Mouse (Mus musculus) mesoderm, embryonic 11.5 days (tissue): ENCODE measurements around the gene Med16.

Experiments used
- DNase-seq: peaks from one replicate; pipeline ENCODE4 v3.0.0-alpha.2; 2012; ENCODE audit warnings: low read depth, low spot score

Gene Med16

GRCm38 (mm10) chr10:79860079-79860911, 48.4 kb downstream of the Med16 start:
- no peak for DNase-seq

DNA sequence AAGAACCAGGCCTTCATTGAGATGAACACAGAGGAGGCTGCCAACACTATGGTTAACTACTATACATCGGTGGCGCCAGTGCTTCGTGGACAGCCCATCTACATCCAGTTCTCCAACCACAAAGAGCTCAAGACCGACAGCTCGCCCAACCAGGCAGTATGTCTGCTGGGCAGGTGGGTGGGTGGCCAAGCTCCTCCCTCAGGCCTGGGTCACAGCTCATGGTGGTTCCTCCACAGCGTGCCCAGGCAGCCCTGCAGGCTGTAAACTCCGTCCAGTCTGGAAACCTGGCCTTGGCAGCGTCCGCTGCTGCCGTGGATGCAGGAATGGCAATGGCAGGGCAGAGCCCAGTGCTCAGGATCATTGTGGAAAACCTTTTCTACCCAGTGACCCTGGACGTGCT, 49.6 kb downstream of the Med16 start:
- DNase-seq: no peak

- no peak for DNase-seq
Observed at GRCm38 (mm10) chr10:79858416-79859074, 50.2 kb downstream of the Med16 start.

- DNase-seq: no peak
Observed at GRCm38 (mm10) chr10:79857894-79858293, 50.8 kb downstream of the Med16 start.

DNA sequence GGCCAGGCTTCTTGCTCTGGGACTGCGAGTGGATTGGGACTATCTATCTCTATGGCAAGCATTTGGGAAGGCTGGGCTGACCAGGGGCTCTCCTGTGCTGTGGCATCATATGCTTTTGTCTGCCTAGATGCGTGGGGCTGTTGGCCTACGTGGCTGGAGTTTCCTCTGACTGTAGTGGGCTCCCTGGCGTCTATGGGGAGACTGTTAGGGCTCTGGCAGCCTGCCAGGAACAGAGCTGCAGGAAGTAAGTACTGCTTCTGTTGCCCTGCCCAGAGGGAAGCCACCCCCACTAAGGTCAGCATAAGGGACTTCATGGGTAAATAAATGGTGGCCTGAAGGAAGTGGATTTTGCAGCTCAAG, 51.3 kb downstream of the Med16 start:
- no peak for DNase-seq

- DNase-seq: no peak
Observed at GRCm38 (mm10) chr10:79856704-79857451, 51.8 kb downstream of the Med16 start.

DNA sequence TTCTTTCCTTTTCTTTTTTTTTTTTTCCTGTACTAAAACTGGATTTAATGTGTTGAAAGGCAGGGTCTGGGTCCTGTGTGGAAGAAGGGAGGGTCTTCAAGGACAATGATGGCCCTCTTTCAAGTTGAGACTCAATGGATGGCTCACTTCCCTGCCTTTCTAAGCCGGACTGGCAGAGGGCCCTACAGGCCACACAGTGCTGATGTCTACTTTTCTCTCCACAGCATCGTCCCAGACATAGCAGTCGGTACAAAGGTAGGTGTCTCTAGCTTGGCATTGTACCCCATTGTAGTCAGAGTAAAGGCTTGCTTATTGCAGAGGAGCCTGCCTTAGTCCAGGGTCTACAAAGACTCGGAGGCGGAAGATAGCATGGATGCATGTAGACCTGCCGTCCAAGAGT, 52.4 kb downstream of the Med16 start:
- no peak for DNase-seq

GRCm38 (mm10) chr10:79855558-79856184, 53.1 kb downstream of the Med16 start:
- DNase-seq: no peak

- DNase-seq: peak; percentile 84
Observed at GRCm38 (mm10) chr10:79854801-79855541, 53.8 kb downstream of the Med16 start.

DNA sequence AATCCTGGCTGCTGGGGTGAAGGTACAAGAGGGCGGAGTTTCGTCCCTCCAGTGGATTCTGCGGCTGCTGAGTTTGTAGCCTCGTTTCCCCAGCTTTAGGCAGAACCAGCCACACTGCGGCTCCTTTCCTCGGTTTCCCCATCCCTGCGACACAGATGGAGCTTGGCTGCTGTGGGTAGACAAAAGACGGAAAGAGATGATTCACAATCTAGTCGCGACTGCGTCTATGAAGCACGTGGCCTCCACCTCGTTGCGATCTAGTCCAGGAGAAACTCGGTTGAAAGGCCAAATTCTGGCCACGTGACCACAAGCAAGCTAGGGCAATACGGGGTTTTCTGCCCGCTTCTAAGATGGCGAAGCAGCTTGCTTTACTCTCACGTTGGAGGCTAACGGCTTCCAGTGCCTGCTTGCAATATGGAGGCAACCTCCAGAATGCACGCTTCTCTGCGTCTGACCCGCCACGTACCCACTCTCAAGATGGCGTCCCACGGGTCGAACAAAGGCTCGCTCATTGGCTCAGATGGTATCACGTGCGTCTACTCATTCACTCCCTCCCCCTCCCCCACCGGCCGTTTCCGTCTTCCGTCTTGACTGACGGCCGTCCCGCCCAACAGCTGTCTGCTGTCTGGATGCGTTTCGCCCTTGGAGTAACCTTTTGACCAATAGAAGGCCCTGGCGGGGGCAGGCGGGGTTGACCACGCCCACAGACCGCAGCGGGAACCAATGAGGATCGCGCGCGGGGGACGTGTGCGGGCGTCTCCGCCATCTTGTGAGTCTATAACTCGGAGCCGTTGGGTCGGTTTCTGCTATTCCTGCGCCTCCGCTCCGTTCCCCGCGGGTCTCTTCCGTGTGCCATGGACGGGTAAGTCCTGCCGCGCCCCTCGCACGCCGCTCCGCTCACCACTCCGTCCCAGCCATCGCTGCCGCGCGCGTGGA, 54.6 kb downstream of the Med16 start, which contains the start of gene Ptbp1:
TSS of gene Ptbp1 (plus strand) at position 568 of the 936 bp plus-strand sequence.
- peak; percentile 100 for DNase-seq

- peak; percentile 69 for DNase-seq
Observed at GRCm38 (mm10) chr10:79853392-79853791, 55.3 kb downstream of the Med16 start.

DNA sequence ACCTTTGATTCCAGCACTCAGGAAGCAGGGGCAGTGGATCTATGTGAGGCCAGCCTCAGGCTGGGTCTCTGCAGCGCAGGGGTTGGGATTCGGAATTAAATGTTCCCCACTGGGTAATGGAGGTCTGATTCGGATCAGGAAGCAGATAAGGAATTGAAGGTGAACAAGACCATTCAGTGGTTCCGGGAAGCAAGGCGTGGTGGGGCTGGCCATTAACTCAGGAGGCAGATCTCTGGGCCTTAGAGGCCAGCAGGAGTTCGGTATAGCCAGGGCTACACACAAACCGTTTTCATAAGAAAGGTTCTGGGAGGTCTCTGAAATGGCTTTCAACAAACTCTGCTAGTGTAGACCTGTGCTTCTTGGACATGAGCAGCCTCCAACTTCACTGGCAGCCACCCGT, 55.9 kb downstream of the Med16 start:
- DNase-seq: no peak

DNA sequence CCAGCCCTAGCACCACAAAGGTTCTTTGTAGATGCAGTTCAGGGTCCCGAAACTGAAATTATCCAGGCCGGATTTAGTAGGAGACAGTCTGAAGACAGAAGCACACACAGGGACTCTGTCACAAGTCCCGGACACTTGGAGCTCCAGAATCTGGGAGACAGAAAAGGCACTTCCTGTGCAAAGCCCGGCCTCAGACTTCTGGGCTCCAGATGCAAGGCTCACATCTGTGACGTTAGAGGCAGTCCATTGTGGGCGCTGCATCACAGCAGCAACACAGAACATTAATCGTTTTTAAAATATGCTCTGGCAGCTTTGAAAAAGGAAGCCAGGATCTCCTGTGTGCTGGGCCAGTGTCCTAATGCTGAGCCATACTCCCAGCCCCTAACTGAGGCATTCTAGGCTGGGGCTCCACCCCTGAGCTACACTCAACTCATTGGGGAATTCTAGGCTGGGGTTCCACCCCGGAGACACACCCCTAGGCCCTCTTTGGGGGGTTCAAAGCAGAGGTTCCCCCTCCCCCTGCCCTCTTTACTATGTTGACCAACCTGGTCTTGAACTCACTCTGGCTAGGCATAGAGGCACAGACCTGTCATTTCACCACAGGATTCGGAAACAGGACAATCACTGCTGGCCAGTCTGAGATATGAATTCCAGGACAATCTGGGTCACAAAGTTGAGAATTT, 56.5 kb downstream of the Med16 start:
- no peak for DNase-seq

DNA sequence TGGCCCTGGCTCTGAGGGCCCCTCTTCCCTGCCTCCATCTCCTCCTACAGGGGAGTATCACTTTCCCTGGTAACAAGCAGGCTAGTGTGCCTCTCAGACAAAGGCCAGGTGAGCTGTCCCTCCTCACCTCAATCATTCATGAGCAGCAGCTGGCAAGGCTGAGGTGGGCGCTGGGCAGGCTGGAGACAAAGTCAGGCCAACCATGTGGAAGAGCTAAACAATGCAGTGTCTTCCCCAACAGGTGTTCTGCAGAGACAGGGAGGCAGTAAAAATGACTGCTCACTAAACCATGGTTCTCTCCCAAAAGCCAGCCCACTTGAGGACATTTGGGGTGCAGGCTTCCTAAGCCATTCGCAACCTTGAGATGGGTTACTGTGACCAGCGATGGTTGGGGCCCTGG, 57.1 kb downstream of the Med16 start:
- DNase-seq: no peak

- no peak for DNase-seq
Observed at GRCm38 (mm10) chr10:79849941-79850628, 58.6 kb downstream of the Med16 start.

- DNase-seq: no peak
Observed at GRCm38 (mm10) chr10:79846553-79846952, 62.2 kb downstream of the Med16 start.
